Mouse (Mus musculus) kidney, embryonic 14.5 days (tissue): ENCODE data around the gene 4930568D16Rik. TPM values are rescaled to one million over a fixed set of nuclear protein-coding genes. Genes with fewer than 3 reads are reported as not detected.

Source experiments
- polyA plus RNA-seq: library from polyadenylated mRNA; unstranded; fragments of >200 nt; fragmentation: Nextera tagmentation; extraction: Ambion mirVana; gene quantifications from 2 replicates; pipeline ENCODE4 v1.2.1, GENCODE M21; 2014

4930568D16Rik gene
- polyA plus RNA-seq, 1 experiment from 2014 or later: not detected

Other genes with a start within 250 kb of the 4930568D16Rik start
- gene Rab14, start 166.6 kb downstream of the 4930568D16Rik start, polyA plus RNA-seq: 308 and 329 TPM in 2 replicates
- gene Gsn, start 111.3 kb downstream of the 4930568D16Rik start, polyA plus RNA-seq: 57.6 and 84.2 TPM in 2 replicates
- 10.8 and 18.8 TPM in 2 replicates for gene Stom, start 30.8 kb downstream of the 4930568D16Rik start, polyA plus RNA-seq
- not detected in 2 replicates for gene 4930402F06Rik, start 29.4 kb upstream of the 4930568D16Rik start, polyA plus RNA-seq
- 10.3 and 21.5 TPM in 2 replicates for gene Ggta1, start 95.5 kb upstream of the 4930568D16Rik start, polyA plus RNA-seq
- 36.0 and 42.4 TPM in 2 replicates for gene Dab2ip, start 190.5 kb upstream of the 4930568D16Rik start, polyA plus RNA-seq